Mouse (Mus musculus): ENCODE data around the gene Krtap9-5. TPM values are rescaled to one million over a fixed set of nuclear protein-coding genes. Genes with fewer than 3 reads are reported as not detected.

The Krtap9-5 gene
- not detected for polyA plus RNA-seq (2017; shearing (Covaris generic))

GRCm38 (mm10) chr11:99948175-99948574, at the start of gene Krtap9-5:
Krtap9-5 (plus strand) TSS chr11:99948475.
- no peak for ATAC-seq

- no peak for ATAC-seq
These were observed 40.7 kb upstream of the Krtap9-5 start, which contains the start of gene Krtap31-1 for GRCm38 (mm10) chr11:99907620-99908019. Krtap31-1 (plus strand) TSS chr11:99907920.

- no peak for ATAC-seq
These were observed 33.8 kb upstream of the Krtap9-5 start, which contains the start of gene Gm11565 for GRCm38 (mm10) chr11:99914451-99914850. Gm11565 (plus strand) TSS chr11:99914751.

GRCm38 (mm10) chr11:99935991-99936390, 12.3 kb upstream of the Krtap9-5 start, which contains the start of gene Krtap31-2:
Krtap31-2 (plus strand) TSS chr11:99936291.
- no peak for ATAC-seq

GRCm38 (mm10) chr11:99937751-99938264, 10.5 kb upstream of the Krtap9-5 start:
- no peak for ATAC-seq

GRCm38 (mm10) chr11:99964213-99964612, 15.9 kb downstream of the Krtap9-5 start:
- ATAC-seq: no peak

GRCm38 (mm10) chr11:99965961-99966360, 17.7 kb downstream of the Krtap9-5 start:
- ATAC-seq: no peak

GRCm38 (mm10) chr11:99978953-99979352, 30.7 kb downstream of the Krtap9-5 start, which contains the start of gene Krtap29-1:
Krtap29-1 (minus strand) TSS chr11:99979053.
- ATAC-seq: no peak

- no peak for ATAC-seq
These were observed 34.5 kb downstream of the Krtap9-5 start for GRCm38 (mm10) chr11:99982731-99983130.

GRCm38 (mm10) chr11:99983442-99983841, 35.2 kb downstream of the Krtap9-5 start:
- no peak for ATAC-seq

GRCm38 (mm10) chr11:99985291-99986092, 37.2 kb downstream of the Krtap9-5 start:
- no peak for ATAC-seq

GRCm38 (mm10) chr11:99986180-99986647, 37.9 kb downstream of the Krtap9-5 start, which contains the start of gene Krtap16-1:
Krtap16-1 (minus strand) TSS chr11:99986597.
- ATAC-seq: no peak

GRCm38 (mm10) chr11:99988530-99988929, 40.3 kb downstream of the Krtap9-5 start:
- ATAC-seq: no peak

- ATAC-seq: no peak
These were observed 41.7 kb downstream of the Krtap9-5 start for GRCm38 (mm10) chr11:99989881-99990405.

GRCm38 (mm10) chr11:99990571-99990970, 42.3 kb downstream of the Krtap9-5 start:
- no peak for ATAC-seq

- no peak for ATAC-seq
These were observed 45.5 kb downstream of the Krtap9-5 start, which contains the start of gene Krtap17-1 for GRCm38 (mm10) chr11:99993620-99994383. Krtap17-1 (minus strand) TSS chr11:99993994.

- no peak for ATAC-seq
These were observed 46.0 kb downstream of the Krtap9-5 start for GRCm38 (mm10) chr11:99994384-99994661.

GRCm38 (mm10) chr11:99999091-99999490, 50.8 kb downstream of the Krtap9-5 start:
- ATAC-seq: no peak

All from inflammation-experienced regulatory T-cells, adult 6 months (primary cell).